ENCODE assay signal across 7 mouse cellular contexts in genomic region chr12:64917578-64918471, GRCm38 (mm10). TPM values are rescaled to one million over a fixed set of nuclear protein-coding genes. Genes with fewer than 3 reads are reported as not detected.
DNase-seq lines count a peak whose midpoint lies in the region; ATAC-seq lines count a peak whose summit lies in the region.

TSS of gene Gm527 (plus strand) at chr12:64917906.

- no peaks in the 10 kb centered on the region for H3K27me3 ChIP-seq in embryonic facial prominence, embryonic 12.5 days
- no peaks in the 10 kb centered on the region for H3K27me3 ChIP-seq in limb, embryonic 11.5 days (ENCODE audit: control insufficient read depth, insufficient read depth, low read length)
- H3K27me3 ChIP-seq in midbrain, embryonic 14.5 days (ENCODE audit: control insufficient read depth, insufficient read depth, low read length): no peaks in the 10 kb centered on the region

- peak; percentile 97 for DNase-seq in adrenal gland, postnatal 25 days
- DNase-seq in heart, adult 11 months: peak; percentile 100
- peak; percentile 96 for DNase-seq in kidney, adult 18-20 months
- DNase-seq in limb, embryonic 11.5 days (ENCODE audit: low spot score): peak; percentile 96
- peak; percentile 99 for DNase-seq in midbrain, embryonic 14.5 days
- DNase-seq in spleen, adult 18-20 months: peak; percentile 91 to 95

- H3K9me3 ChIP-seq in embryonic facial prominence, embryonic 12.5 days: no peaks in the 10 kb centered on the region
- no peaks in the 10 kb centered on the region for H3K9me3 ChIP-seq in limb, embryonic 11.5 days (ENCODE audit: control insufficient read depth, low read length)
- H3K9me3 ChIP-seq in midbrain, embryonic 14.5 days (ENCODE audit: control insufficient read depth, low read length): no peaks in the 10 kb centered on the region

- peak within 1 kb of the TSS; percentile 69 for H3K27ac ChIP-seq in embryonic facial prominence, embryonic 12.5 days
- no peak within 1 kb of the TSS for H3K27ac ChIP-seq in limb, embryonic 11.5 days (replicated peaks; ENCODE audit: low read depth, low read length)
- peak within 1 kb of the TSS; percentile 84 for H3K27ac ChIP-seq in midbrain, embryonic 14.5 days (replicated peaks; ENCODE audit: low read depth, low read length)

- peak within 1 kb of the TSS; percentile 88 for H3K4me3 ChIP-seq in embryonic facial prominence, embryonic 12.5 days
- peak within 1 kb of the TSS; percentile 67 for H3K4me3 ChIP-seq in limb, embryonic 11.5 days (ENCODE audit: low read depth, low read length)
- H3K4me3 ChIP-seq in midbrain, embryonic 14.5 days (replicated peaks; ENCODE audit: low read depth, low read length): peak within 1 kb of the TSS; percentile 72

- no peaks in the 10 kb centered on the region for H3K36me3 ChIP-seq in embryonic facial prominence, embryonic 12.5 days
- no peaks in the 10 kb centered on the region for H3K36me3 ChIP-seq in limb, embryonic 11.5 days (ENCODE audit: control insufficient read depth, insufficient read depth, low read length)
- H3K36me3 ChIP-seq in midbrain, embryonic 14.5 days (ENCODE audit: control insufficient read depth, insufficient read depth, low read length): peaks cover 10% of the 10 kb centered on the region

- under 1% methylated on average over 55 of the region's 93 CpGs for WGBS in embryonic facial prominence, embryonic 12.5 days
- under 1% methylated on average over 77 of the region's 93 CpGs for WGBS in limb, embryonic 11.5 days
- 0% methylated on average over 88 of the region's 93 CpGs for WGBS in midbrain, embryonic 14.5 days

- H3K4me1 ChIP-seq in embryonic facial prominence, embryonic 12.5 days: no peaks in the 10 kb centered on the region
- no peaks in the 10 kb centered on the region for H3K4me1 ChIP-seq in limb, embryonic 11.5 days (ENCODE audit: control insufficient read depth, insufficient read depth, low read length)
- peaks cover 5% of the 10 kb centered on the region; the same call in 1 of the 2 replicates for H3K4me1 ChIP-seq in midbrain, embryonic 14.5 days (ENCODE audit: control insufficient read depth, insufficient read depth, low read length)

- peak within 1 kb of the TSS; percentile 65 for H3K4me2 ChIP-seq in embryonic facial prominence, embryonic 12.5 days (replicated peaks)
- H3K4me2 ChIP-seq in limb, embryonic 11.5 days (ENCODE audit: low read depth, severe bottlenecking): peak within 1 kb of the TSS; percentile 78
- peak within 1 kb of the TSS; percentile 78 for H3K4me2 ChIP-seq in midbrain, embryonic 14.5 days (ENCODE audit: low read length)

- ATAC-seq in embryonic facial prominence, embryonic 12.5 days (ENCODE audit: insufficient number of reproducible peaks, insufficient read depth, low FRiP score, low TSS enrichment): peak; percentile 99
- peak; percentile 100 for ATAC-seq in limb, embryonic 11.5 days (ENCODE audit: insufficient number of reproducible peaks, low FRiP score, low TSS enrichment, low read depth)
- ATAC-seq in midbrain, embryonic 14.5 days (ENCODE audit: low FRiP score, low TSS enrichment): peak; percentile 100

- H3K9ac ChIP-seq in embryonic facial prominence, embryonic 12.5 days: peak within 1 kb of the TSS; percentile 80
- H3K9ac ChIP-seq in limb, embryonic 11.5 days (ENCODE audit: low read length): peak within 1 kb of the TSS; percentile 78
- peak within 1 kb of the TSS; percentile 79 for H3K9ac ChIP-seq in midbrain, embryonic 14.5 days (replicated peaks; ENCODE audit: low read length)

RNA-seq across cellular contexts. Expression of gene Gm527, which starts in this region (rescaled TPM):
- total RNA-seq in adrenal gland, postnatal 25 days (2021): 5.1 and 8.2 TPM in 2 replicates
- polyA plus RNA-seq in embryonic facial prominence, embryonic 12.5 days (2016; fragmentation: Nextera tagmentation; extraction: Ambion mirVana): 4.3 and 4.7 TPM in 2 replicates
- 2.1 and 2.4 TPM in 2 replicates for polyA plus RNA-seq in limb, embryonic 11.5 days (2014; fragmentation: Nextera tagmentation; extraction: Ambion mirVana)
- 2.1 and 3.7 TPM in 2 replicates for polyA plus RNA-seq in midbrain, embryonic 14.5 days (2014; fragmentation: Nextera tagmentation; extraction: Ambion mirVana)
